Mouse (Mus musculus) spleen, adult 2 months (tissue): Measurements from ENCODE around the gene Ifnar1.

Experiments
- CTCF ChIP-seq: fragments of 200-500 bp; IDR thresholded peaks from 2 replicates; pipeline ENCODE4 v1.5.1; 2011; ENCODE audit warnings: mild to moderate bottlenecking, inconsistent platforms; ENCODE audit not compliant: insufficient read depth, insufficient read length, insufficient replicate concordance; ENCODE audit errors: extremely low read depth
- POLR2A ChIP-seq: fragments of 200-500 bp; IDR thresholded peaks from 2 replicates; pipeline ENCODE4 v1.6.1; 2011; ENCODE audit warnings: low read depth, low read length, inconsistent platforms

- TF ChIP-seq CTCF (no peak), POLR2A (no peak)
These were observed 36.1 kb upstream of the Ifnar1 start for GRCm38 (mm10) chr16:91448895-91449294.
